Mouse (Mus musculus) right cerebral cortex, adult 2 months (tissue): ENCODE results near the gene Neurod1.

Experiments used
- DNase-seq, 2 experiments: peaks; one replicate each; pipeline ENCODE4 v3.0.0; 2021 to 2022; ENCODE audit warnings: low spot score in 2 of 2

Neurod1 gene

DNA sequence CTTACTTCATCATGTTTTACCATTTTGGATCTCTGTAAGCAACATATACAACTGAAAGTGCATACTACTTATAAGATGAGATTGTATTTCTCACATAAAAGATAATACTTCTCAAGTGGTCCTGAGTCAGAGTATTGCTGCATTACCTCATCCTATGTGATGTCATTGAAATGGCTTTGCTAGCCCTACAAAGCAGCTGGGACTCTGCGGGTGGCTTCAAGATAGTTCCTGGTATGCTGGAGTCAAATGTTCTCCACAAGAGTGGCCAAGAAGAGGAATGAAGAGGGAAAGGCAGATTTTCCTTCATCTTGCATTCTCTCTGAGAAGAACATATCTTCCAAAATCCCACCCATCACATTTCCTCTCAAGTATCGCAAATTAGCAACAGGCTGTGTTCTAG lies 13.2 kb downstream of the Neurod1 start:
- no peak for DNase-seq

DNA sequence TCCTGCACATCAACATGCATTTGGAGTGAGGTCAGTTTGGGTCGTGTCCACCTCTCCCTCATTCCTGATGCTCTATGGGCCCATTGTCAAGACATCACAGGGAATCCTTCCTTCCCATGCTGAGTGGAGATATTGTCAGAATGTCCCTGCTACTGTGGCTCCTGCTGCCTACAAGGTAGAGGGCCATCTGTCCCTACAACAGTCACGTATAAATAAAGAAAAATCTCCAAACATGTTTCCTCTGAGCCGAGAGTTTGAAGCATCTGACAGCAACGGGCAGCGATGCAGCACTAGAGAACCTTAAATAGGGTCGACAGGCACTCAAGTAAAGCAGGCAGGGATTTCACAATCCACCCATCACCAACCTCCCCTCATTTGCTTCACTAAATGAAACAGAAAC lies 13.6 kb downstream of the Neurod1 start:
- no peak for DNase-seq

DNA sequence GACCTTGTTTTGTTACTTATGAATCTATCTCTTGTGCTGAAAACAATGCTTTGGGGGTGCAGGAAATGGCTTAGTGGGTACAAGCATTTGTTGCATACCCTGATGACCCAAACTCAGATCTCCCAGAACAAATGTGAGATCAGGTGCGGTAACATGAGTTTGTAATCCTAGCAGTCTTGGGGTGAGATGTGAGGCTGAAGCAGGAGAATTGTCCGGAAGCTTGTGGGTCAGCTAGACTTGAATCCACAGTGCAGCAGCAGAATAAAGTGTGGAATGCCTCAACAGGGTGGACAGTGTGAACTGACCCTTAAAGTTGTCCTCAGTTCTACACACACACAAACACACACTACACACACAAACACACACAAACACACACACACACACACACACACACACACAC lies 14.3 kb downstream of the Neurod1 start:
- DNase-seq = no peak

DNA sequence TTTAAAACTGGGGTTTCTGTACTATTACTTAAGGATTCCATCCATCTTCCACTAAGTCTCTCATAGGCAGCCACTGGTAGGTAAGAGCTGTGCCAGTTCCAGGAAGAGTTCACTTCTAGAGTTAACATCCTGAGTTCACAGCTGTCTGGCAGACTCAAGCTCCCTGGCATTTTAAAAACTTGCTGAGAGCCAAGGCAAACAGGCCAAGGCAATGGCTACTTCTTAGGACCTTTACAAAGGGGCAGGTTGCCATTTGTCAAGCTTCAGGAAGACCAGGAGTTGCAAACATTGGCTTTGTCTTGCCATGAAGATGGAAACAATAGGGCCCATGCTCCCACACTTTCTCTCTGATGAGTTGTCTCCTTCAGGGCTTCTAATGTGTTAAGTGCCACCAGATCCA lies 26.5 kb downstream of the Neurod1 start:
- DNase-seq = no peak

DNA sequence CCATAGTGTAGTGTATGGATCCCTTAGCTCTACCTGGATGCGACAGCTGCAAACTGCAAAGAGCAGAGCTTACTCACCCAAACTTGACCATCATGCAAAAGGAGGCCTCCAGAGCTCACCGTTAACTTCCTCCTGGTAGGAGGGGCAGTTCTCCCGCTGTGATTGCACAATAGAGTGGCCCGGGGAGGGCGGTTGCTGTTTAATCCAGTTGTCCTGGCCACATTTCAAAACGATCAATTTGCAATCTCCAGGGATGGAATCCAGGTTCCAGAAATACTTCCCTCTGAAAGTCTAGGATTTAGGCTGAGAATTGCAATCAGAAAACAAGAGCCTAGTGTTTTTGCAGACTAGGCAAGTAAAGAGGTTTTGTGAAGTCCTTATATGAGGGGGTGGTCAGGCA lies 26.9 kb downstream of the Neurod1 start:
- no peak for DNase-seq

DNA sequence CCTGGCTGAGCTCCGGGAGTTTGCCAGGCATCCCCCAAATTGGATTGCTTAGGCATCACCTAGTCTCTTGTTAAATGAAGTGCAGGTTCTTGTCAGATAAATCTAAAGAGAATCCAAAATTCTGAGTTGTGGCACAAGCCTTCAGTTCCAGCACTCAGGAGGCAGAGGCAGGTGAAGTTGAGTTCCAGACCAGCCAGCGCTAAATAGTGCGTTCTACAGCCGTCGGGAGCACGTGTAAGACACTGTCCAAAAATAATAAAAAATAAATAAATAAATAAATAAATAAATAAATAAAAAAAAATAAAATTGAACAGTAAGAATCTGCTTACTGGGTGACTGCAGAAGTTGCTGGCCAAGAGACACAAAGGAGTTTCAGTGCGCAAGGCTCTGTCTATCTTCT lies 27.4 kb downstream of the Neurod1 start:
- DNase-seq = no peak

DNA sequence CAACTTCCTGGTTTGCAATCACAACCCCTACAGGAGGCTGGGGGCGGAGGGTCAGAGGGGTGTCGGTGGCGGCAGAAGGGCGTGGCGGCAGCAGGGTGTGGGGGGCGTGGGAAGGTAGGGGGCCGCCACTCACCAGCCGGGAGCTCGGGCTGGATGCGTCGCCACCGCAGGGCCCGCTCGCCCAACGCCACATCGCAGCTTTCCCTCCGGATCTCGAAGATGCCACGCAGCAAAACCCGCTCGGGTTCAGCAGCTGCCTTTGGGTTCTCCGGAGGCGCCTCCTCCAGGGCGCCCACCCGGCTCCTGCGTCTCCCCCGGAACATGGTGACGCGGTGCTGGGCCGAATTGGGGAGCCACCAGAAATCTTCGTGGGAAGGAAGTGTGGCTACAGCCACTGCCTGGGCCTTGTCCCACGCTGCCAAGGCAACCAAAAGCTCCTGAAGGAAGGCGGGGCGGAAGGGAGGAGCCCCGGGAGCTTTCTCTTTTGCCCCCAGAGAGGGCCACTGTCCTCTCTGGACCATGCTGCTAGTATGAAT lies 27.9 kb downstream of the Neurod1 start:
- DNase-seq = peak; percentile 35 to 53

DNA sequence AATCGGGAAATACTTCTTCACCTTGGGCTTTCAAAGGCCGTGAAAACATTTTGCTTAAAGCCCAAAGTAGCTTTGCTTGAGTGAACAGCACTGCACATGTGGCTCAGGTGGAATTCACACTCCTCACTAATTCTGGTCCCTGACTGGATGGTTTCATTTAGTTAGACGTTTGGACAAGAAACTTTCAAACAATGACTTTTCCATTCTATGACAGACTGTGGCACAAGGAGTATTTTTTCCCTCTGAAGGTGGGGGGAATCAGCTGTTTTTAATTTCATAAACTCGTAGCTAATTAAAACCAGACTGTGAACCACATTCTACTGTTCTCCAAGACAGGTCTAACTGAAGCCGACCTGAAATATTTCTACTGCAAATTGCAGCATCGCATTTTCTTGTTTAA lies 28.5 kb downstream of the Neurod1 start:
- DNase-seq = no peak

DNA sequence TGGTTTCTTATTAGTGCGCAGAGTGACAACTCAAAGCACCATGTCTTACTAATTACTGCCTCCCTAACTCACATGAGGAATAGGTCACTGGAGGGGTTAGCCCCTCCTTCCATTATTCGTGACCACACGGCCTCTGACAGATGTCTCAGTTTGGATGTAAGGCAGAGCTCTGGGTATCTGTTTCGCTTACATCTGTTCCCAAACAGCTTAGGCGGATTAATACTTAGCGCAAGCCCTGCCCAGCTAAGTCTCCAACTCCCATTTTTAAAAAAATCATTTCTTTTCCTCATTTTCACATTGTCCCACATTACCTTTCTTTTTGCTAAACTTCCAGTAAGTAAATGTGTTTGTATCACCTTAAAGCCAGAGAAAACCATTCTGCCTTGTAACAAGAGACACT lies 34.9 kb downstream of the Neurod1 start:
- no peak for DNase-seq

DNA sequence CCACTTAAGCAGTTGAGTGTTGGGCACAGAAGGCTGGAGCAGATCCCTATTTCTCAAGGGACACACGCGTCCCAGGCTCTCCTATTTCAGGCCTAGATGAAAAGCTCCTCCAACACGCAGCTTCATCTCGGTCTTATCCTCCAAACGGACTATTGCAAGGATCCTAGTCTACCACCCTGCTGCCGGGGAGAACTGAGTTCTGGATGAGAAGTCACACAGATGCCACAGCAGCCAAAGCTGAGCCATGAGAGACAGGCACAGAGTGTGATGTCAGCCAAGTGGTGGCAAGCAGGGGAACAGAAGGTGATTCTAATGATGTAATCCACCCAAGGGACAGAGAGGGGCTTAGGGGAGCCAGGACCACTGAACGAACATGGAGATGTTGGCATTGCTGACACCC lies 42.0 kb downstream of the Neurod1 start:
- DNase-seq = no peak

DNA sequence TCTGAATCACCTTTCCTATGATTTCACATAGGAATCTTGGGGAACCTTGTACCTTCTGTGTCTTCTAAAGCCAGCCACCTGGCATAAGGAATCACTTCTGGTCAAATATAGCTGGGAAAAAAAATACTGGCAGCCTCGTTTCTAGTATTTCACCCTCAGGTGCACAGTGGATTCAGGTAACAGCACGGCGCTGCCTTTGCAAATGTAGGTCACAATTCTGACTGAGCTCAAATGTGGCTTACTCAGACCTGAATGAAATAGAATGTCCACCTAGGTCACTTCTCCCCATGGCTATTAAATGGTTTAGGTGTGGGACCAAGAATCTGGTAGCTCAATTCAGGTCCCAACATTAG lies 45.7 kb downstream of the Neurod1 start:
- no peak for DNase-seq

DNA sequence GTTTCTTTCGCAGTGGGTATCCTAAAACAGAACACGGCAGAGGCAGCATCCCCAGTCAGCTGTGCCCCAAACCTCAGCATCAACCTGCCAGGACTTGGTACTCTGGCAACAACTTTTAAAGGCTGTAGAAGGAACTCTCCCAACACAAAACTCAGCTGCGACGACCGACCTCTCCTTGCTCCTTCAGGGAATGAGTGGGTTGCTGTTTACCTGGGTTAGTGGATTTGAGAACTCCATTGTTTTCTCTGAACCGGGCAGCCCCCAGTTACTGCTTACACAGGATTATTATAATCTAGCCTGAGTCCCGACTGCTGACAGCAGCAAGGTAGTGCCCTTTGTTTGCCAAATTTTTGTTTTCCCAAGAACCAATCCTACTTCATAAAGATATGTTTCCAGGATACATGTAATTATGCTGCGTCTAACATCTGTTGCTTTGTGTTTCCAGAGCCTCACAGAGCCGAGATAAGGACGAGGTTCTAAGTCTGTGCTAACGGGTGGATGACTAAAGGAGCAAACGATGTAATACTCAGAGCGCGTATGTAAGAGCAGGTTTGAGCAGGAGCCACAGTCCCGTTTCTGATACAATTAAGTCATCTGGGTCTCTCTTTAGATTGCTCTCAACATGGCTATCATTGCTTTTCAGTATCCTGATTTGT lies 46.2 kb downstream of the Neurod1 start:
- no peak for DNase-seq

DNA sequence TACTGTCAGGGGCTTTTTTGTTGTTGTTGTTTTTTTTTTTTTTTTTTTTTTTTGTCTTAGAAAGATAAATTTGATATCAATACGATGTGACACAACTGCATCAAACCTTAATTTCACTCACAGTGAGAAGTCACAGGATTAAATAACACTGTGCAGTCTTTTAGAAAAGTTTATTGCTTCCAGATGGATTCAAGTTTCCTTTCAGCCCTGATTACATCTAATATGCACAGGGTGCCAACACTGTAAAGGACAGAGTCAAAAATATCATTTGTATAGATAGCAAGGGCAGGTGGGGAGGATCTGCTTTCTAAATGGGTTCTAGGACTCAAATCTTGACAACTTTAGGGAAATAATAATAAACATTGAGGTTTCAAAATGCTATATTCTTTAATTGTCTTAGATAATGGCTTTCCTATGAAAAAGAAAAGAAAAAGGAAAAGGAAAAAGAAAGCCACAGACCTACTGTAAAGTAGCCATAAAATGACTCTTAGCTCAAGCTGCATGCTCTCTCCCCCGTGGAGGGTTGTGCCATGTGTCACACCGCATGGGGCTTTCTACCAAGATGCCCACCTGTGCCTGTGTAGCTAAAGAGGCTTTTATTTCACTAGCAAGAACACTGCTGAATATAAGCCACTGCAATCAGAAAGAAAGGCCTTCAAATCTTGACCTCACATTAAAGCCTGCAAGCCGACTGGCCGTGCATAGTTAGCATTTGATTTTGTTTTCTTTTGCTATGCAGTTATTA lies 50.7 kb downstream of the Neurod1 start:
- no peak for DNase-seq
